Mouse (Mus musculus): Measurements from ENCODE around the gene Ccdc88c.

- TF ChIP-seq CTCF (IDR thresholded peaks at IDR 0.05), result no peak
- no peak for TF ChIP-seq EP300 (IDR thresholded peaks at IDR 0.05; ENCODE audit: insufficient read depth, low read depth, low read length)
- TF ChIP-seq POLR2A (IDR thresholded peaks at IDR 0.05; ENCODE audit: insufficient read depth, low read depth, low read length), result no peak
Measured at GRCm38 (mm10) chr12:100993146-100993545, 35.7 kb downstream of the Ccdc88c start.

All from heart, adult 2 months (tissue).